Mouse (Mus musculus) stomach, postnatal 0 days (tissue): ENCODE measurements around the gene 6030408B16Rik.

Experiments used
- CTCF ChIP-seq: IDR thresholded peaks from 2 replicates; pipeline ENCODE4 v1.5.1; 2016; ENCODE audit warnings: antibody characterized with exemption, low read depth, mild to moderate bottlenecking, moderate library complexity
- EP300 ChIP-seq: optimal IDR thresholded peaks from 2 replicates; pipeline ENCODE3; 2016; ENCODE audit warnings: antibody characterized with exemption

DNA sequence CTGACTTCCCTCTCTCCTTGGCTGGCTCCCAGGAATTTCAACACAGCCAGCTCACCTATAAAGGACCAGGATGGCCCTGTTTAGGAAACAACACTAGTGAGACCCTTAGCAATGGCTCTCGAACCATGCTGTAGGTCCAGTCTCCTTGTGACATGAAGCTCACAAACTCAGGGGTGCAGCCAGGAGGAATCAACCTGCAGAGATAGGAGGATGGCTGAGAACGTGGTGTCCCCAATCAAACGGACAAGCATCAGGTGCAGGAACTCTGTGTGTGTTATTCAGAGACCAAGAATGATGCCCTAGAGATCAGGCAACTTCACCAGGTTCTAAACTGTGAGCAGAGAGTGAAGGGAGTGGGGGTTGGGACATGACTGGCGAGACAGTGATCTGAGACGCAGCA lies 29.1 kb downstream of the 6030408B16Rik start:
- TF ChIP-seq CTCF (no peak), EP300 (no peak)
